Mouse (Mus musculus): ENCODE results near the gene Tmem109.

Gene Tmem109

GRCm38 (mm10) chr19:10841721-10842626 lies 39.8 kb downstream of the Tmem109 start:
- no peak for DNase-seq (ENCODE audit: low spot score)

GRCm38 (mm10) chr19:10839010-10839892 lies 42.5 kb downstream of the Tmem109 start, which contains the start of gene Slc15a3:
Slc15a3 (plus strand) TSS chr19:10839727.
- DNase-seq (ENCODE audit: low spot score), result no peak

- DNase-seq (ENCODE audit: low spot score), result no peak
These were observed 46.1 kb downstream of the Tmem109 start for GRCm38 (mm10) chr19:10835671-10836070.

- no peak for DNase-seq (ENCODE audit: low spot score)
These were observed 48.2 kb downstream of the Tmem109 start for GRCm38 (mm10) chr19:10833611-10834010.

- no peak for DNase-seq (ENCODE audit: low spot score)
These were observed 49.8 kb downstream of the Tmem109 start for GRCm38 (mm10) chr19:10832030-10832429.

GRCm38 (mm10) chr19:10831424-10831823 lies 50.4 kb downstream of the Tmem109 start:
- peak; percentile 80 for DNase-seq (ENCODE audit: low spot score)

GRCm38 (mm10) chr19:10829436-10830175 lies 52.2 kb downstream of the Tmem109 start, which contains the start of gene Cd6:
Cd6 (minus strand) TSS chr19:10830058.
- no peak for DNase-seq (ENCODE audit: low spot score)

GRCm38 (mm10) chr19:10828321-10828720 lies 53.5 kb downstream of the Tmem109 start:
- DNase-seq (ENCODE audit: low spot score), result no peak

- no peak for DNase-seq (ENCODE audit: low spot score)
These were observed 57.7 kb downstream of the Tmem109 start for GRCm38 (mm10) chr19:10824061-10824460.

GRCm38 (mm10) chr19:10822534-10822933 lies 59.3 kb downstream of the Tmem109 start:
- DNase-seq (ENCODE audit: low spot score), result no peak

GRCm38 (mm10) chr19:10821319-10821718 lies 60.5 kb downstream of the Tmem109 start:
- DNase-seq (ENCODE audit: low spot score), result no peak

Data from urinary bladder, postnatal 14 days (tissue).